Mouse (Mus musculus) liver, postnatal 0 days (tissue): ENCODE results near the gene Ost4.

ENCODE experiments used
- CTCF ChIP-seq: sonication (generic); IDR thresholded peaks from 2 replicates; pipeline ENCODE4 v1.5.1; 2016; ENCODE audit warnings: antibody characterized with exemption, low read depth
- EP300 ChIP-seq: IDR thresholded peaks from 2 replicates; pipeline ENCODE4 v1.6.1; 2016; ENCODE audit warnings: antibody characterized with exemption, low read depth, mild to moderate bottlenecking

DNA sequence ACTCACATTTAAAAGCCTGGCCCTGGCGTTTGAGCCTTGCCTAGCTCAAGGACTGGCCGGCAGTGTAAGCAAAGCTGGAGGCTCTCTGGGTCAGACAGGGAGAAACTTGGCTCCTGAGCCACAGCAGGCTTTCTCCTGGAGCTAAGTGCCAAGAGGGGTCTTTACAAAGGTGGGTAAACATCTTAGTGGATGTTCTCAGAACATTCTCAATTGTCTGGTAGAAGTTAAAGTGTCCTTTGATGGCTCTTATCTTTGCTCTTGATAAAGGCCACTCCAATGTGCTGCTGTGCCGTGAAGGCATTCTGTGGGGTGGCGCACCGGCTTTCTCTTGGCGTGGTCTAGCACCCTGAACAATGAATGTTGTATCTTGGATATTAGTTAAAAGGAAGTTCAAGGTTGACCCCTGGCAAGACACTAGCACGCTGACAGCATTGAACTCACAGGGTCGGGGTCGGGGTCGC is 15.0 kb upstream of the Ost4 start:
- TF ChIP-seq CTCF: no peak
- TF ChIP-seq EP300: no peak
